Mouse (Mus musculus): Measurements from ENCODE around the gene Zswim7. TPM values are rescaled to one million over a fixed set of nuclear protein-coding genes. Genes with fewer than 3 reads are reported as not detected.
A peak's percentile ranks its signal among the peaks of the same experiment; 100 is the strongest.
"Not testable (repeated sequence)": the region's sequence is repeated elsewhere in the genome, so short reads cannot be mapped to it uniquely, and the experiment has no call there.

Zswim7 gene
- polyA plus RNA-seq (2016; fragmentation: Nextera tagmentation; extraction: Ambion mirVana): 29.0 and 29.4 TPM in 2 replicates

GRCm38 (mm10) chr11:62280675-62281600 is at the start of gene Zswim7, which contains the start of gene Ttc19:
TSS of gene Zswim7 (minus strand) at chr11:62281375.
TSS of gene Ttc19 (plus strand) at chr11:62281473.
- Histone ChIP-seq H3K4me2 (replicated peaks) (peak within 1 kb of the TSS; percentile 61), H3K4me3 (peak within 1 kb of the TSS; percentile 84), H3K36me3 (peaks cover 14% of the 10 kb centered on the region), H3K27ac (peak within 1 kb of the TSS; percentile 87), H3K9me3 (no peaks in the 10 kb centered on the region), H3K27me3 (no peaks in the 10 kb centered on the region), H3K9ac (peak within 1 kb of the TSS; percentile 75), H3K4me1 (peaks cover 7% of the 10 kb centered on the region; the same call in 1 of the 2 replicates)
- peak; percentile 91 for ATAC-seq (ENCODE audit: insufficient number of reproducible peaks, insufficient read depth, low FRiP score, low TSS enrichment)
- under 1% methylated on average over 65 of the region's 68 CpGs for WGBS

GRCm38 (mm10) chr11:62323659-62324058 is 42.5 kb upstream of the Zswim7 start:
- no peak for ATAC-seq (ENCODE audit: insufficient number of reproducible peaks, insufficient read depth, low FRiP score, low TSS enrichment)
- no peaks in the 10 kb centered on the region for H3K27me3 ChIP-seq
- H3K4me2 ChIP-seq (replicated peaks): no peak overlapping the region
- 96% methylated on average over 3 of the region's 3 CpGs for WGBS
- no peak overlapping the region for H3K4me3 ChIP-seq
- peaks cover 81% of the 10 kb centered on the region for H3K36me3 ChIP-seq
- H3K4me1 ChIP-seq: no peaks in the 10 kb centered on the region
- no peaks in the 10 kb centered on the region for H3K9me3 ChIP-seq
- H3K9ac ChIP-seq: no peak overlapping the region
- H3K27ac ChIP-seq: no peak overlapping the region

GRCm38 (mm10) chr11:62320097-62320496 is 38.9 kb upstream of the Zswim7 start:
- Histone ChIP-seq H3K9ac (no peak overlapping the region), H3K27me3 (no peaks in the 10 kb centered on the region), H3K4me1 (no peaks in the 10 kb centered on the region), H3K4me3 (no peak overlapping the region), H3K4me2 (replicated peaks) (no peak overlapping the region), H3K9me3 (no peaks in the 10 kb centered on the region), H3K27ac (no peak overlapping the region), H3K36me3 (peaks cover 83% of the 10 kb centered on the region)
- no peak for ATAC-seq (ENCODE audit: insufficient number of reproducible peaks, insufficient read depth, low FRiP score, low TSS enrichment)
- 96% methylated on average over 3 of the region's 3 CpGs for WGBS

GRCm38 (mm10) chr11:62317746-62318145 is 36.6 kb upstream of the Zswim7 start:
- ATAC-seq (ENCODE audit: insufficient number of reproducible peaks, insufficient read depth, low FRiP score, low TSS enrichment): no peak
- Histone ChIP-seq H3K4me2 (replicated peaks) (no peak overlapping the region), H3K36me3 (peaks cover 82% of the 10 kb centered on the region), H3K27ac (no peak overlapping the region), H3K4me1 (no peaks in the 10 kb centered on the region), H3K9me3 (no peaks in the 10 kb centered on the region), H3K4me3 (no peak overlapping the region), H3K9ac (no peak overlapping the region), H3K27me3 (no peaks in the 10 kb centered on the region)
- WGBS: 90% methylated on average over 11 of the region's 11 CpGs

- peaks cover 69% of the 10 kb centered on the region for H3K36me3 ChIP-seq
- H3K4me2 ChIP-seq (replicated peaks): no peak overlapping the region
- WGBS: 94% methylated on average over 5 of the region's 5 CpGs
Measured at GRCm38 (mm10) chr11:62314984-62315383, 33.8 kb upstream of the Zswim7 start.

GRCm38 (mm10) chr11:62309296-62309695 is 28.1 kb upstream of the Zswim7 start:
- WGBS: 95% methylated on average over 2 of the region's 2 CpGs
- H3K9me3 ChIP-seq: no peaks in the 10 kb centered on the region
- H3K36me3 ChIP-seq: peaks cover 38% of the 10 kb centered on the region
- ATAC-seq (ENCODE audit: insufficient number of reproducible peaks, insufficient read depth, low FRiP score, low TSS enrichment): no peak
- H3K27me3 ChIP-seq: no peaks in the 10 kb centered on the region
- H3K27ac ChIP-seq: no peak overlapping the region
- H3K4me3 ChIP-seq: no peak overlapping the region
- no peak overlapping the region for H3K4me2 ChIP-seq (replicated peaks)
- no peaks in the 10 kb centered on the region for H3K4me1 ChIP-seq
- H3K9ac ChIP-seq: no peak overlapping the region

More at GRCm38 (mm10) chr11:62314984-62315383, 33.8 kb upstream of the Zswim7 start:
- Histone ChIP-seq H3K27ac (no peak overlapping the region), H3K9me3 (no peaks in the 10 kb centered on the region), H3K9ac (no peak overlapping the region), H3K27me3 (no peaks in the 10 kb centered on the region), H3K4me3 (no peak overlapping the region), H3K4me1 (no peaks in the 10 kb centered on the region)
- ATAC-seq (ENCODE audit: insufficient number of reproducible peaks, insufficient read depth, low FRiP score, low TSS enrichment): no peak

GRCm38 (mm10) chr11:62305866-62306265 is 24.7 kb upstream of the Zswim7 start:
- Histone ChIP-seq H3K4me3 (no peak overlapping the region), H3K4me2 (replicated peaks) (no peak overlapping the region), H3K9me3 (no peaks in the 10 kb centered on the region), H3K4me1 (no peaks in the 10 kb centered on the region), H3K36me3 (peaks cover 23% of the 10 kb centered on the region), H3K27ac (no peak overlapping the region), H3K9ac (no peak overlapping the region), H3K27me3 (no peaks in the 10 kb centered on the region)
- 91% methylated on average over 2 of the region's 2 CpGs for WGBS
- ATAC-seq (ENCODE audit: insufficient number of reproducible peaks, insufficient read depth, low FRiP score, low TSS enrichment): no peak

- H3K4me2 ChIP-seq (replicated peaks): no peak overlapping the region
- no peak overlapping the region for H3K9ac ChIP-seq
Measured at GRCm38 (mm10) chr11:62298883-62299282, 17.7 kb upstream of the Zswim7 start.

GRCm38 (mm10) chr11:62294121-62294520 is 12.9 kb upstream of the Zswim7 start:
- ATAC-seq (ENCODE audit: insufficient number of reproducible peaks, insufficient read depth, low FRiP score, low TSS enrichment): no peak
- WGBS: 87% methylated on average over 2 of the region's 2 CpGs
- no peaks in the 10 kb centered on the region for H3K9me3 ChIP-seq
- no peak overlapping the region for H3K4me3 ChIP-seq
- no peak overlapping the region for H3K9ac ChIP-seq
- H3K4me2 ChIP-seq (replicated peaks): no peak overlapping the region
- peaks cover 29% of the 10 kb centered on the region; the same call in 1 of the 2 replicates for H3K36me3 ChIP-seq
- H3K27me3 ChIP-seq: no peaks in the 10 kb centered on the region
- H3K27ac ChIP-seq: no peak overlapping the region
- H3K4me1 ChIP-seq: no peaks in the 10 kb centered on the region

More at GRCm38 (mm10) chr11:62298883-62299282, 17.7 kb upstream of the Zswim7 start:
- Histone ChIP-seq H3K4me1 (no peaks in the 10 kb centered on the region), H3K4me3 (no peak overlapping the region), H3K9me3 (no peaks in the 10 kb centered on the region), H3K27ac (no peak overlapping the region), H3K36me3 (peaks cover 22% of the 10 kb centered on the region), H3K27me3 (no peaks in the 10 kb centered on the region)
- ATAC-seq (ENCODE audit: insufficient number of reproducible peaks, insufficient read depth, low FRiP score, low TSS enrichment): no peak
- 83% methylated on average over 6 of the region's 6 CpGs for WGBS

- no peaks in the 10 kb centered on the region for H3K27me3 ChIP-seq
- no peak overlapping the region for H3K9ac ChIP-seq
- H3K27ac ChIP-seq: no peak overlapping the region
- H3K4me2 ChIP-seq (replicated peaks): no peak overlapping the region
- no peaks in the 10 kb centered on the region for H3K4me1 ChIP-seq
- H3K9me3 ChIP-seq: no peaks in the 10 kb centered on the region
- ATAC-seq (ENCODE audit: insufficient number of reproducible peaks, insufficient read depth, low FRiP score, low TSS enrichment): no peak
- H3K36me3 ChIP-seq: peaks cover 26% of the 10 kb centered on the region
- WGBS: 94% methylated on average over 1 of the region's 1 CpGs
- H3K4me3 ChIP-seq: no peak overlapping the region
Measured at GRCm38 (mm10) chr11:62287700-62288099, 6.5 kb upstream of the Zswim7 start.

GRCm38 (mm10) chr11:62285020-62285419 is 3.8 kb upstream of the Zswim7 start:
- ATAC-seq (ENCODE audit: insufficient number of reproducible peaks, insufficient read depth, low FRiP score, low TSS enrichment): no peak
- Histone ChIP-seq H3K9ac (no peak overlapping the region), H3K4me3 (no peak overlapping the region), H3K9me3 (no peaks in the 10 kb centered on the region), H3K36me3 (peaks cover 23% of the 10 kb centered on the region), H3K4me2 (replicated peaks) (no peak overlapping the region), H3K27ac (no peak overlapping the region), H3K27me3 (no peaks in the 10 kb centered on the region), H3K4me1 (peaks cover 4% of the 10 kb centered on the region; the same call in 1 of the 2 replicates)
- 82% methylated on average over 8 of the region's 8 CpGs for WGBS

- not testable (repeated sequence) for ATAC-seq (ENCODE audit: insufficient number of reproducible peaks, insufficient read depth, low FRiP score, low TSS enrichment); H3K9ac ChIP-seq; H3K4me2 ChIP-seq (replicated peaks); H3K4me1 ChIP-seq; H3K27me3 ChIP-seq; H3K27ac ChIP-seq; H3K4me3 ChIP-seq; H3K9me3 ChIP-seq
- peaks cover 21% of the 10 kb centered on the region for H3K36me3 ChIP-seq
- 64% methylated on average over 3 of the region's 3 CpGs for WGBS
Measured at GRCm38 (mm10) chr11:62284020-62284419, 2.8 kb upstream of the Zswim7 start.

Measured in embryonic facial prominence, embryonic 12.5 days (tissue).